In the genomic region with DNA sequence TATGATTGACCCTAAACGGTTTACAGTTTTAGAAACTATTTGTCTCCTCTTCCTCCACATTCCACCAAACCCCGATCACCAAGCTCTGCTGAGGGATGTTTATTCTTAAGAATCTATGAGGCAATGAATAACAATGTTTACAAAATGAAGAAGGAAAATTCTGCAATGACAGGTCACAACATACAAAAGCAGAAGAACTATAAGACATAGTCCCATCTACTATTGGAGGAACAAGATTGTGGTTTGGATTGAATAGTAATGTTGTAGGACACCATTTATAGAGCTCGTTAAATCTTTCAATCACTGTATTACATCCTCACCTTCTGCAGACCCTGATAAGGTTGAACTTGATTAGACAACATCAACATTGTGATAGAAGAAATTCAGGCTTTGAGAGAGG, we compare ENCODE assay signal across 34 mouse cellular contexts. TPM values are rescaled to one million over a fixed set of nuclear protein-coding genes. Genes with fewer than 3 reads are reported as not detected.
DNase-seq lines count a peak whose midpoint lies in the region; ATAC-seq and TF ChIP-seq lines count a peak whose summit lies in the region.
"Had no signal": no experiment of that assay in that cellular context is flagged by ENCODE, and none has a peak within 500 bp of the region (broad histone marks: within the 10 kb centered on the region; RNA-seq: fewer than 3 reads in every experiment).

No protein-coding gene starts in this region.

- WGBS in liver, postnatal 0 days (ENCODE audit: insufficient replicate concordance), result 59% methylated on average over 3 of the region's 3 CpGs
- 58% methylated on average over 3 of the region's 3 CpGs for WGBS in liver, embryonic 12.5 days (ENCODE audit: insufficient replicate concordance)
- 81% methylated on average over 3 of the region's 3 CpGs for WGBS in forebrain, embryonic 15.5 days

- no peak for DNase-seq in liver, postnatal 0 days
- DNase-seq in retina, postnatal 1 day, result no peak
- DNase-seq: adrenal gland, postnatal 10 days; B cell, adult 2 months; cerebellum, adult 18-20 months; cerebellum, adult 9-10 months; cerebellum, postnatal 14 days; forebrain, postnatal 0 days; gastrocnemius, adult 2 months; gastrocnemius, postnatal 14 days; heart, adult 18-20 months; heart, postnatal 10 days; heart, postnatal 36 days had no signal

- no peak for TF ChIP-seq EP300 in liver, postnatal 0 days (IDR thresholded peaks at IDR 0.05; ENCODE audit: low read depth)

- H3K4me2 ChIP-seq in liver, postnatal 0 days (ENCODE audit: low read depth, low read length), result no peak overlapping the region
- no peak overlapping the region for H3K4me2 ChIP-seq in liver, embryonic 12.5 days
- H3K4me2 ChIP-seq in forebrain, embryonic 15.5 days (replicated peaks), result no peak overlapping the region
- H3K4me2 ChIP-seq: forebrain, embryonic 13.5 days; heart, embryonic 12.5 days; heart, embryonic 15.5 days; hindbrain, embryonic 13.5 days had no signal

- TF ChIP-seq CTCF in liver, postnatal 0 days (IDR thresholded peaks at IDR 0.05; ENCODE audit: low read depth), result no peak
- no peak for TF ChIP-seq CTCF in bone marrow macrophage, adult 2 months (IDR thresholded peaks at IDR 0.05; ENCODE audit: low read depth, low read length)

- no peaks in the 10 kb centered on the region for H3K27me3 ChIP-seq in liver, postnatal 0 days (ENCODE audit: insufficient read depth, low read length)
- H3K27me3 ChIP-seq in liver, embryonic 12.5 days (replicated peaks), result no peaks in the 10 kb centered on the region
- no peaks in the 10 kb centered on the region for H3K27me3 ChIP-seq in forebrain, embryonic 15.5 days
- H3K27me3 ChIP-seq: CH12.LX; forebrain, embryonic 13.5 days; heart, embryonic 12.5 days; heart, embryonic 15.5 days; hindbrain, embryonic 13.5 days had no signal

- 0 out of 2 replicates have a peak overlapping the region, but pooled peaks have one; percentile 22 for H3K27ac ChIP-seq in liver, postnatal 0 days (ENCODE audit: low read depth)
- no peak overlapping the region for H3K27ac ChIP-seq in liver, embryonic 12.5 days
- peak overlapping the region; percentile 51 for H3K27ac ChIP-seq in bone marrow macrophage, adult 2 months (ENCODE audit: insufficient read depth, low read depth, low read length)
- H3K27ac ChIP-seq in forebrain, embryonic 15.5 days (replicated peaks), result no peak overlapping the region
- H3K27ac ChIP-seq: forebrain, embryonic 10.5 days; forebrain, embryonic 13.5 days; gastrocnemius, adult 2 months; heart, embryonic 15.5 days; hindbrain, embryonic 10.5 days; hindbrain, embryonic 13.5 days had no signal

- H3K36me3 ChIP-seq in liver, postnatal 0 days (replicated peaks; ENCODE audit: insufficient read depth, low read length), result no peaks in the 10 kb centered on the region
- no peaks in the 10 kb centered on the region for H3K36me3 ChIP-seq in liver, embryonic 12.5 days
- H3K36me3 ChIP-seq in forebrain, embryonic 15.5 days, result no peaks in the 10 kb centered on the region
- H3K36me3 ChIP-seq: forebrain, embryonic 10.5 days; G1E; heart, embryonic 12.5 days; heart, embryonic 15.5 days; hindbrain, embryonic 10.5 days; hindbrain, embryonic 13.5 days had no signal

- TF ChIP-seq POLR2A in bone marrow macrophage, adult 2 months (IDR thresholded peaks at IDR 0.05; ENCODE audit: borderline replicate concordance, low read depth, low read length), result no peak

- H3K4me3 ChIP-seq in liver, postnatal 0 days (ENCODE audit: low read depth, low read length), result peak overlapping the region; percentile 19
- H3K4me3 ChIP-seq in liver, embryonic 12.5 days, result no peak overlapping the region
- peak overlapping the region; percentile 21; the same call in 1 of the 2 replicates for H3K4me3 ChIP-seq in bone marrow macrophage, adult 2 months (ENCODE audit: insufficient read depth, low read length)
- H3K4me3 ChIP-seq in forebrain, embryonic 15.5 days, result no peak overlapping the region
- H3K4me3 ChIP-seq: forebrain, embryonic 10.5 days; forebrain, embryonic 13.5 days; gastrocnemius, adult 2 months; heart, embryonic 12.5 days; heart, embryonic 15.5 days; hindbrain, embryonic 10.5 days; hindbrain, embryonic 13.5 days had no signal

- H3K9ac ChIP-seq in liver, postnatal 0 days (replicated peaks), result no peak overlapping the region; the same call in 1 of the 2 replicates
- H3K9ac ChIP-seq in liver, embryonic 12.5 days, result no peak overlapping the region
- H3K9ac ChIP-seq in forebrain, embryonic 15.5 days (replicated peaks), result no peak overlapping the region
- H3K9ac ChIP-seq: forebrain, embryonic 13.5 days; forebrain, postnatal 0 days; heart, embryonic 12.5 days; heart, embryonic 15.5 days; hindbrain, embryonic 13.5 days had no signal

- no peaks in the 10 kb centered on the region for H3K4me1 ChIP-seq in liver, postnatal 0 days (ENCODE audit: insufficient read depth)
- no peaks in the 10 kb centered on the region for H3K4me1 ChIP-seq in liver, embryonic 12.5 days
- H3K4me1 ChIP-seq in bone marrow macrophage, adult 2 months (ENCODE audit: control insufficient read depth, insufficient read depth, low read length), result peaks cover 45% of the 10 kb centered on the region
- no peaks in the 10 kb centered on the region for H3K4me1 ChIP-seq in forebrain, embryonic 15.5 days
- H3K4me1 ChIP-seq: forebrain, embryonic 10.5 days; forebrain, embryonic 13.5 days; heart, embryonic 12.5 days; heart, embryonic 15.5 days; hindbrain, embryonic 10.5 days; hindbrain, embryonic 13.5 days had no signal

- ATAC-seq in liver, postnatal 0 days, result no peak
- no peak for ATAC-seq in liver, embryonic 12.5 days
- peak; percentile 45 for ATAC-seq in megakaryocyte progenitor cell, adult 5-6 weeks (replicated peaks; ENCODE audit: poor library complexity)
- ATAC-seq in megakaryocyte-erythroid progenitor cell, adult 5-6 weeks (replicated peaks; ENCODE audit: low FRiP score, low TSS enrichment, poor library complexity, severe bottlenecking), result no peak
- no peak for ATAC-seq in forebrain, embryonic 15.5 days (replicated peaks)
- ATAC-seq: forebrain, embryonic 13.5 days; forebrain, postnatal 0 days; hindbrain, embryonic 16.5 days; Patski had no signal

- H3K9me3 ChIP-seq in liver, postnatal 0 days (ENCODE audit: low read length), result no peaks in the 10 kb centered on the region
- no peaks in the 10 kb centered on the region for H3K9me3 ChIP-seq in liver, embryonic 12.5 days (replicated peaks)
- H3K9me3 ChIP-seq in forebrain, embryonic 15.5 days, result no peaks in the 10 kb centered on the region
- H3K9me3 ChIP-seq: forebrain, embryonic 10.5 days; forebrain, embryonic 13.5 days; G1E; heart, embryonic 12.5 days; heart, embryonic 15.5 days; hindbrain, embryonic 10.5 days; hindbrain, embryonic 13.5 days had no signal

RNA-seq across cellular contexts. Expression of a gene that starts 1.1 kb away (rescaled TPM):
- 13.3 and 13.7 TPM in 2 replicates for polyA plus RNA-seq in liver, postnatal 0 days (2015; fragmentation: Nextera tagmentation; extraction: Ambion mirVana)
- polyA plus RNA-seq in liver, embryonic 12.5 days (2016; fragmentation: Nextera tagmentation; extraction: Ambion mirVana), result 0.61 and 0.92 TPM in 2 replicates
- polyA plus RNA-seq in bone marrow macrophage, adult 2 months (2012; ENCODE audit: insufficient read depth, insufficient read length, missing spikeins), result 17.9 and 19.5 TPM in 2 replicates
- 1.8 and 2.3 TPM in 2 replicates for total RNA-seq in megakaryocyte progenitor cell, adult 5-6 weeks (2015)
- total RNA-seq in megakaryocyte progenitor cell, adult 5-6 weeks (2017), result 1.4 and 1.5 TPM in 2 replicates
- total RNA-seq in megakaryocyte-erythroid progenitor cell, adult 5-6 weeks (2014; fragmentation: Nextera tagmentation), result not detected in 2 replicates
- total RNA-seq in megakaryocyte-erythroid progenitor cell, adult 5-6 weeks (2017), result not detected in 2 replicates
- not detected in 2 replicates for polyA plus RNA-seq in forebrain, embryonic 15.5 days (2015; fragmentation: Nextera tagmentation; extraction: Ambion mirVana)
- total RNA-seq: adrenal gland, adult 18-20 months; CH12.LX; forebrain, postnatal 0 days; gastrocnemius, adult 2 months; gastrocnemius, postnatal 14 days; heart, adult 18-20 months had no signal
- polyA plus RNA-seq: forebrain, embryonic 10.5 days; forebrain, embryonic 13.5 days; frontal cortex, adult 2 months; G1E; heart, embryonic 12.5 days; hindbrain, embryonic 10.5 days; hindbrain, embryonic 13.5 days had no signal

RNA-seq across cellular contexts. Expression of a gene that starts 5.0 kb away (rescaled TPM):
- polyA plus RNA-seq in liver, postnatal 0 days (2015; fragmentation: Nextera tagmentation; extraction: Ambion mirVana), result 9.3 and 10.3 TPM in 2 replicates
- 0.25 and 0.32 TPM in 2 replicates for polyA plus RNA-seq in liver, embryonic 12.5 days (2016; fragmentation: Nextera tagmentation; extraction: Ambion mirVana)
- 54.1 and 56.6 TPM in 2 replicates for polyA plus RNA-seq in bone marrow macrophage, adult 2 months (2012; ENCODE audit: insufficient read depth, insufficient read length, missing spikeins)
- 12.1 and 17.4 TPM in 2 replicates for total RNA-seq in megakaryocyte progenitor cell, adult 5-6 weeks (2015)
- total RNA-seq in megakaryocyte progenitor cell, adult 5-6 weeks (2017), result 3.3 and 4.9 TPM in 2 replicates
- not detected in 2 replicates for total RNA-seq in megakaryocyte-erythroid progenitor cell, adult 5-6 weeks (2014; fragmentation: Nextera tagmentation)
- total RNA-seq in megakaryocyte-erythroid progenitor cell, adult 5-6 weeks (2017), result 0.56 and 1.4 TPM in 2 replicates
- polyA plus RNA-seq in forebrain, embryonic 15.5 days (2015; fragmentation: Nextera tagmentation; extraction: Ambion mirVana), result not detected in 2 replicates
- total RNA-seq: adrenal gland, adult 18-20 months; CH12.LX; forebrain, postnatal 0 days; gastrocnemius, adult 2 months; gastrocnemius, postnatal 14 days; heart, adult 18-20 months; heart, postnatal 36 days had no signal
- polyA plus RNA-seq: embryonic facial prominence, embryonic 11.5 days; forebrain, embryonic 10.5 days; forebrain, embryonic 13.5 days; G1E; heart, embryonic 12.5 days; hindbrain, embryonic 10.5 days; hindbrain, embryonic 13.5 days had no signal

RNA-seq across cellular contexts. Expression of a gene that starts 5.0 kb away (rescaled TPM):
- not detected in 2 replicates for polyA plus RNA-seq in liver, postnatal 0 days (2015; fragmentation: Nextera tagmentation; extraction: Ambion mirVana)
- not detected in 2 replicates for polyA plus RNA-seq in liver, embryonic 12.5 days (2016; fragmentation: Nextera tagmentation; extraction: Ambion mirVana)
- polyA plus RNA-seq in bone marrow macrophage, adult 2 months (2012; ENCODE audit: insufficient read depth, insufficient read length, missing spikeins), result not detected in 2 replicates
- not detected in 2 replicates for total RNA-seq in megakaryocyte progenitor cell, adult 5-6 weeks (2015)
- total RNA-seq in megakaryocyte progenitor cell, adult 5-6 weeks (2017), result not detected in 2 replicates
- total RNA-seq in megakaryocyte-erythroid progenitor cell, adult 5-6 weeks (2014; fragmentation: Nextera tagmentation), result not detected in 2 replicates
- not detected in 2 replicates for total RNA-seq in megakaryocyte-erythroid progenitor cell, adult 5-6 weeks (2017)
- polyA plus RNA-seq in forebrain, embryonic 15.5 days (2015; fragmentation: Nextera tagmentation; extraction: Ambion mirVana), result not detected in 2 replicates
- total RNA-seq: adrenal gland, adult 18-20 months; adrenal gland, postnatal 10 days; adrenal gland, postnatal 4 days; CH12.LX; forebrain, postnatal 0 days; G1E; gastrocnemius, adult 2 months; gastrocnemius, postnatal 14 days; gastrocnemius, postnatal 4 days; heart, adult 18-20 months; heart, postnatal 10 days; heart, postnatal 36 days had no signal
- polyA plus RNA-seq: embryonic facial prominence, embryonic 11.5 days; embryonic facial prominence, embryonic 14.5 days; forebrain, embryonic 10.5 days; forebrain, embryonic 13.5 days; forebrain, postnatal 0 days; frontal cortex, adult 2 months; G1E; heart, embryonic 12.5 days; heart, embryonic 15.5 days; hindbrain, embryonic 10.5 days; hindbrain, embryonic 13.5 days; hindbrain, embryonic 16.5 days; Patski had no signal

RNA-seq across cellular contexts. Expression of a gene that starts 27.7 kb away (rescaled TPM):
- polyA plus RNA-seq in liver, postnatal 0 days (2015; fragmentation: Nextera tagmentation; extraction: Ambion mirVana), result 0.08 and 0.09 TPM in 2 replicates
- 0.13 and 0.14 TPM in 2 replicates for polyA plus RNA-seq in liver, embryonic 12.5 days (2016; fragmentation: Nextera tagmentation; extraction: Ambion mirVana)
- polyA plus RNA-seq in bone marrow macrophage, adult 2 months (2012; ENCODE audit: insufficient read depth, insufficient read length, missing spikeins), result not detected in 2 replicates
- not detected in 2 replicates for total RNA-seq in megakaryocyte progenitor cell, adult 5-6 weeks (2015)
- not detected in 2 replicates for total RNA-seq in megakaryocyte progenitor cell, adult 5-6 weeks (2017)
- total RNA-seq in megakaryocyte-erythroid progenitor cell, adult 5-6 weeks (2014; fragmentation: Nextera tagmentation), result not detected in 2 replicates
- not detected in 2 replicates for total RNA-seq in megakaryocyte-erythroid progenitor cell, adult 5-6 weeks (2017)
- polyA plus RNA-seq in forebrain, embryonic 15.5 days (2015; fragmentation: Nextera tagmentation; extraction: Ambion mirVana), result 0.64 and 0.71 TPM in 2 replicates
- total RNA-seq: CH12.LX had no signal
- polyA plus RNA-seq: G1E had no signal

RNA-seq across cellular contexts. Expression of a gene that starts 55.7 kb away (rescaled TPM):
- 2.1 and 3.1 TPM in 2 replicates for polyA plus RNA-seq in liver, postnatal 0 days (2015; fragmentation: Nextera tagmentation; extraction: Ambion mirVana)
- 5.6 and 6.4 TPM in 2 replicates for polyA plus RNA-seq in liver, embryonic 12.5 days (2016; fragmentation: Nextera tagmentation; extraction: Ambion mirVana)
- polyA plus RNA-seq in bone marrow macrophage, adult 2 months (2012; ENCODE audit: insufficient read depth, insufficient read length, missing spikeins), result 110 and 127 TPM in 2 replicates
- 1.1 and 3.4 TPM in 2 replicates for total RNA-seq in megakaryocyte progenitor cell, adult 5-6 weeks (2015)
- 1.0 and 1.5 TPM in 2 replicates for total RNA-seq in megakaryocyte progenitor cell, adult 5-6 weeks (2017)
- total RNA-seq in megakaryocyte-erythroid progenitor cell, adult 5-6 weeks (2014; fragmentation: Nextera tagmentation), result 2.9 and 4.6 TPM in 2 replicates
- total RNA-seq in megakaryocyte-erythroid progenitor cell, adult 5-6 weeks (2017), result 0.69 TPM in 1 of 2 replicates, not detected in the other
- polyA plus RNA-seq in forebrain, embryonic 15.5 days (2015; fragmentation: Nextera tagmentation; extraction: Ambion mirVana), result 26.8 and 27.1 TPM in 2 replicates
- total RNA-seq: CH12.LX had no signal

Comparison
In these comparisons a context has a peak if more than half of its experiments do, and no peak if none do; other contexts are left out.
1. H3K27ac ChIP-seq: peak in liver, postnatal 0 days (single experiment) and bone marrow macrophage, adult 2 months (single experiment); none in liver, embryonic 12.5 days (single experiment) and forebrain, embryonic 15.5 days (single experiment).
2. H3K4me3 ChIP-seq: peak in liver, postnatal 0 days (single experiment) and bone marrow macrophage, adult 2 months (single experiment); none in liver, embryonic 12.5 days (single experiment) and forebrain, embryonic 15.5 days (single experiment).